Comparison of ENCODE assay signal across 9 mouse cellular contexts in genomic region chr4:127236631-127237030, GRCm38 (mm10). TPM values are rescaled to one million over a fixed set of nuclear protein-coding genes. Genes with fewer than 3 reads are reported as not detected.
DNase-seq lines count a peak whose midpoint lies in the region; ATAC-seq lines count a peak whose summit lies in the region.
"Had no signal": no experiment of that assay in that cellular context is flagged by ENCODE, and none has a peak within 500 bp of the region (broad histone marks: within the 10 kb centered on the region; RNA-seq: fewer than 3 reads in every experiment).

No protein-coding gene starts in this region.

- H3K36me3 ChIP-seq in erythroblast, embryonic 14.5 days (ENCODE audit: control insufficient read depth): no peaks in the 10 kb centered on the region
- H3K36me3 ChIP-seq in liver, embryonic 12.5 days: no peaks in the 10 kb centered on the region
- H3K36me3 ChIP-seq: G1E had no signal

- no peaks in the 10 kb centered on the region for H3K9me3 ChIP-seq in erythroblast, embryonic 14.5 days (ENCODE audit: control insufficient read depth, low read length)
- no peaks in the 10 kb centered on the region for H3K9me3 ChIP-seq in liver, embryonic 12.5 days (replicated peaks)

- H3K27me3 ChIP-seq in erythroblast, embryonic 14.5 days (ENCODE audit: control insufficient read depth): peaks cover 43% of the 10 kb centered on the region
- peaks cover 79% of the 10 kb centered on the region for H3K27me3 ChIP-seq in liver, embryonic 12.5 days (replicated peaks)

- H3K4me3 ChIP-seq in erythroblast, embryonic 14.5 days (replicated peaks): peak overlapping the region; percentile 46
- H3K4me3 ChIP-seq in liver, embryonic 12.5 days: peak overlapping the region; percentile 54

- H3K9ac ChIP-seq in liver, embryonic 12.5 days: peak overlapping the region; percentile 27; the same call in 1 of the 2 replicates

- peak overlapping the region; percentile 87 for H3K4me2 ChIP-seq in liver, embryonic 12.5 days

- H3K4me1 ChIP-seq in erythroblast, embryonic 14.5 days (ENCODE audit: control insufficient read depth): peaks cover 8% of the 10 kb centered on the region
- H3K4me1 ChIP-seq in liver, embryonic 12.5 days: peaks cover 10% of the 10 kb centered on the region

- H3K27ac ChIP-seq in liver, embryonic 12.5 days: no peak overlapping the region

- peak; percentile 40 for DNase-seq in thymus, postnatal 14 days
- no peak for DNase-seq in thymus, postnatal 4 days
- DNase-seq in natural killer cell, adult 2 months (ENCODE audit: low spot score in 2 of 2): no peak
- no peak for DNase-seq in urinary bladder, postnatal 10 days (ENCODE audit: low spot score)
- no peak for DNase-seq in spleen, adult 12 weeks (ENCODE audit: low spot score)

- no peak for ATAC-seq in erythroblast, adult 5-6 weeks (replicated peaks; ENCODE audit: low FRiP score, poor library complexity, severe bottlenecking)
- ATAC-seq in liver, embryonic 12.5 days: no peak

- 4% methylated on average over 14 of the region's 14 CpGs for WGBS in liver, embryonic 12.5 days (ENCODE audit: insufficient replicate concordance)

RNA-seq across cellular contexts. Expression of gene Smim12, which starts 7.0 kb away (rescaled TPM):
- polyA plus RNA-seq in erythroblast, embryonic 14.5 days (2012): 2.9 and 4.0 TPM in 2 replicates
- 4.8 and 11.1 TPM in 2 replicates for total RNA-seq in erythroblast, adult 5-6 weeks (2015; ENCODE audit: low replicate concordance)
- total RNA-seq in erythroblast, adult 5-6 weeks (2017; ENCODE audit: low replicate concordance): 4.7 and 4.9 TPM in 2 replicates
- polyA plus RNA-seq in liver, embryonic 12.5 days (2016; fragmentation: Nextera tagmentation; extraction: Ambion mirVana): 33.9 and 35.3 TPM in 2 replicates
